Mouse (Mus musculus) regulatory T cell (primary cell): ENCODE data around the gene Kcnt1.
"Not testable (repeated sequence)": the region's sequence is repeated elsewhere in the genome, so short reads cannot be mapped to it uniquely, and the experiment has no call there.

Experiments used
- in situ Hi-C: fragments of 300-600 bp; cut with MboI, MseI; formaldehyde crosslinking; loops from one replicate; pipeline ENCODE4 v1.15.1; 2025; ENCODE audit warnings: high pct_unique_total_duplicates

Kcnt1 gene

DNA sequence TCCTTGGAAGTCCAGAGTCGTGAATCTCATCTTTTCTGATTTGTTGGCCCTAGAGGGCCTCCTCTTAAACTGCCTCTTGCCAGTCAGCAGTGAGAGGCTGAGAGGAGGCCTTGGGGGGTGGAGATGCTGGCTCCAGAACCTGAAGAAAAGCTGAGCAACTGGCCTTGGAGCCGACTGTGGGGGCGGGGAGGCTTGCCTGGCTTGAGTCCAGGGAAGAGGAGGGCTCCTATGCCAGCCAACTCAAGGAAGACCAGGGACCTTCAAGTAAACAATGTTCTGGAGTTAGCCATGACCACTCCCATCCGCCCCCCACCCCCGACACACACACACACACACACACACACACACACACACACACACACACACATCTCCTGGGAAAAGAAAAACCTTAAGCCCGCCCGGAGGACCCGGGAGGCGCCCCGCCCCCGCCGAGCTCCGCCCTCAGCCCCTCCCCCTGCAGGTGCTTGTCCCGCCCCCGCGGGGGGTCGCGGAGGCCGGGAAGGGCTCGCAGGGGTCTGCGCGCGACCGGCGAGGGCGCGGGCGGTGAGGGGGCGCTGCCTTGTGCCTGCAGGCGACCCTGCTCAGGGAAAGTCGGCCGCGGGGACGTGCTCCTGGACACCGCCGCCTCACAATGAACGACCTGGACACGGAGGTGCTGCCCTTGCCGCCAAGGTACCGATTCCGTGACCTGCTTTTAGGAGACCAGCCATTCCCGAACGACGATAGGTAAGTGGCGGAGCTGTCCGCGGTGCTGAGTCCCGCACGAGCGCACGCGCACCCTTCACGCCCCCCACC lies at the start of gene Kcnt1:
Gene Kcnt1, plus strand, starts transcription at position 398 of the 795 bp plus-strand sequence.
- in situ Hi-C loops: no loop called here

- in situ Hi-C loops: not testable (repeated sequence)
Measured at GRCm38 (mm10) chr2:25815748-25816147, 47.8 kb upstream of the Kcnt1 start, which contains the start of gene Glt6d1. Glt6d1 (minus strand) TSS chr2:25815848.

DNA sequence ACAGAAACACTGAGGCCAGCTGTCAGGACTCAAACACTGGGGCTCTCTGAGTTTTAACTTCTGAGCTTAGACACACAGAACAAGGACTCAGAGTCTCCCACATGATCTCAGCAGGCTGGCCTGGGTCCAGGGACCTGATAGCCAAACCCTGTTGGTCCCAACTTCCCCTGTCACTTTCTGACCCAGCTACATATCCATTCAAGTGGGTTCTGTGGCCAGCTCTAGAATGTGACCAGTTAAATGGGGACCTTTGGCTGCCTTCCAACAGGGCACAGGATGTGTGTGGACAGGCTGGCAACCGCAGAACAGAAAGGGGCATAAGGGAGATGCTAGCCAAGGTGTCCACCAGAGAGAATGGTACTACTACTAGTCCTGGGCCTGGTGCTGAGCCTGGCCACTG lies 40.7 kb upstream of the Kcnt1 start, which contains the start of gene Lcn9:
Gene Lcn9, plus strand, starts transcription at position 348 of the 400 bp plus-strand sequence.
- in situ Hi-C loops: no loop called here

GRCm38 (mm10) chr2:25824751-25825150 lies 38.8 kb upstream of the Kcnt1 start:
- in situ Hi-C loops: loop anchor here (5.0 kb wide), 2 partner anchors 172 to 952 kb away; partner anchors contain the start of gene Lcn8

DNA sequence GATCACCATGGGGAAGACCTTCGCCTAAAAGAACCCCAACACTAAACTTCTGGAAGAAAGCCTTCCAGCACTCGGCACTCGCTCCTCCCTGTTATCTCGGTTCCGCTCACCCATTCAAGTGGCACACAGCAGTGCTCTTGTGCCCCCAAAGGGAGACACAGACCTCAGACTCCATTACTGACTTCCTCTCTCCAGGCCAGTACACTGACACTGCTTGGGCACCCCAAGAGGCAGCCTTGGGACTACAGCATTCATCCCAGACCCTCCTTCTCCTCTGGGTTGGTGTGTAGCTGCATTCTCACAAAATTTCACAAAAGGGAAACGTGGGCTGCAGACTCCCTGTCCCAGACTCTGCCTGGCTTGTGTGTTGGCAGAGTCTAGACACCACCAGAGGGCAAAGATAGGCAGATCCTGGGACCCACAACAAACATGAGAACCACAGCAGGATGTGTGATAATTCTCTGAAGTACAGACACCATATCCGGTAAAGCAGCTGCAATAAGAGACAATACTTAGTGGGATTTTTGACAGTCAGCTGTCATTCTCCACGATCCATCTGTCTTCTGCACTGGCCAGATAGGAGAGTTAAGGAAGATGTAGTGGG lies 35.1 kb upstream of the Kcnt1 start:
- in situ Hi-C loops: loop anchor here (5.0 kb wide), 2 partner anchors 176 to 956 kb away; partner anchors contain the start of gene Lcn8

GRCm38 (mm10) chr2:25830786-25831185 lies 32.7 kb upstream of the Kcnt1 start:
- in situ Hi-C loops: loop anchor here (5.0 kb wide), 1 partner anchor 93 kb away; the partner anchor contains the start of gene Obp2b

DNA sequence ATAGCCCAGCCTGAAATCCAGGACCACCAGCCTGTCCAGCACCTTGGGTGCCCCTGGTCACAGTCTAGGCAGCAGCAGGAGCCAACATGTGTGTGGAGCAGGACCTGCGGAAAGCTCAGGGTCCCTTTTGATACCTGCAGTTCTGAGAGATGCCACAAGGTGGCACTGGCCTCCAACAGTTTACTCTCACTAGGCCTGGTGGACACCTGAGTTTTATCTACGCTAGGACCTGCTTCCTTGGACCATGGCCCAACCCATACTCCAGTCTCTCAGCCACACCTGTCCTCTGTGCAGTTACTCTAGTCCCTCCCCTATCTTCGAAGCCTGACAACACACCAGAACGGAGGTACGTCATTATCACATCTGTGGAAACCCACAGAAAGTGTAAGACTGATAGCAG lies 27.2 kb upstream of the Kcnt1 start:
- in situ Hi-C loops: no loop called here

DNA sequence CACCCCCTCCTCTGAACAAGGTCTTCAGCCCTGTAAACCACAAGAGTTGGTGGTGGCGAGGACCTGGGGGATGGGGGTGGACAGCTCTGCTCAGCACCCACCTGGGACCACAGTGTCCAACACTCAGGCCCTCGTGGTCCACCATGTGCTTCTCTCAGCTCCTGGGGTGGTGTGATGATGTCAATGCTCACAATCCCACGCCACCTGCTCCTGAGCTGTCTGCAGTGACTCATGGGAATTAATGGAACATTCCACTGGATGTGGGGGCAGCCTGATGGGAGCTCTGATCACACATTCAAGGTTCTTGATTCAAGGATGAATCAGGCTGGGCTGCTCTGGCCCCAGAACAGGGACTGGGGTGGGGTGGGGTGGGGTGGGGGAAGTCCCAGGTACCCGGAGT lies 21.4 kb upstream of the Kcnt1 start:
- in situ Hi-C loops: no loop called here

DNA sequence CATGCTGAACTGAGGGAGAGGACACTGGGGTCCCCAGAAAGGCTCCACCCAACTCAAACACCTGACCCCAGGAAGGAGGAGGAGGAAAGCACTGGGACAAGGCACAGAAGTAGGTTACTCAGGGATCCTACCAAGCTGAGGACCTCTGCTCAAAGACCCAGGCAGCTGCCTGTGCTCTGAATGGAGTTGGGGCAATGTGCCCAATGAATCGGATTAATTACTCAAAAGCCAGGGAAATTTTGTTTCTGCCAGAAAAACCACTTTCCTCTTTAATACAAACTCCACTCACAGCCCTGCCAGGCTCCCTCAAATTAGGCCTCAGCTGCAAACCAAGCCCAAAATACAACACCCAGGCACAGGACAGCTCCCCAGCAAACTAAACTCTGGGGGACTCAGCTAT lies 20.8 kb upstream of the Kcnt1 start:
- in situ Hi-C loops: no loop called here

DNA sequence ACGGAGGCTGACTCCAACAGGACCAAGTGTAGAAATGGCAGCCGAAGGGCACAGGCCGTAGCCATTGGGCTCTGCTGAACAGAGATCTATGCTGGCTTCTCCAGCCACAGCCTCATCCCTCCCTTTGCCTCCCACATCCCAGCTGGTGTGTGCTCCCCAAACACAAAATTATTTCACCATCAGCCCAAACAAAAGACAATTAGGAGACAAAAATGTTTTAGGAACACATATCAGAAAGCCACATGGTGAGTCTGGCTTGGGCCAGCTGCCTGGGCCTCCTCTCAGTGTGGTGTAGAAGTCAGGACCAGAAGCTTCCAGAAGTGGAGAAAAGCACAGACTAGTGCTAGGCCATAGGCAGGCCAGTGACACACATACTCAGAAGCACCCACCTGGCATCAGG lies 19.4 kb upstream of the Kcnt1 start:
- in situ Hi-C loops: no loop called here

DNA sequence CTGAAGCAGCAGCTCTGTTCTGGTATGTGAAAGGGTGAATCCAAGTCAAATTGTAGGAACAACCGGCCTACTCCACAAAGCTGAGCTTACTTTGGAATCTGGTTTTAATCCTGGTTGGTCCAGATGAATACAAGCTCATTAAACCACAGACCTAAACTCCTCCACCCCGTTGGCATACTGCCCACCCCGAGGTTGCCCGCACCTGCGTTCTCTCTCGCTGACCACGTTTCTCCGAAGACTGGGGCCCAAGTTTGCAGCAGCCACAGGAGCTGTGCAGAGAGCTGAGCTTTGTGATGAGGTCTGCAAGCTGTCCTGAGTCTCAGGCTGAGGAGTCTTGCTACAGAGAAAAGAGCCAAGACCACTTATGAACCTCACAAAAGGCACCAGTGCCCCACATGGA lies 17.0 kb upstream of the Kcnt1 start:
- in situ Hi-C loops: no loop called here

DNA sequence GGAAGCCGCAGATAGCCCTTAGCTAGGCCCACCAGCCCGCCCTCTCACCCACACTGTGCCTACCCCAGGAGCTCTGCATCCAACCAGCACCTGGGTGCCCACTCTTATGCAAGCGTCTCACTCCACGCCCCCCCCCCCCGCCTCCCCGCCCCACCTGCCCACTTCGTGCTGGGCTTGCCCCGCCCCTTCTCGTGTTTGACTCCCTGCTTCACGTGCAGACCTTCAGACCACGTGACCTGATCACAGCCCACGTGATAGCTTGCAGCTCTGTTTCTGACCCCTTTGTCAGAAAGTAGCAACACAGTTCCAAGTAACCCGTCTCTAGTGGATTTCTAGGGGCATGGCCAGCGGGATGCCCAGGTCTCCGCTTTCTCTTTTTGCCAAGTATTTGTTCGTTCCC lies 16.3 kb upstream of the Kcnt1 start, which contains the start of gene Sohlh1:
Gene Sohlh1, minus strand, starts transcription at position 23 of the 400 bp plus-strand sequence.
- in situ Hi-C loops: no loop called here

DNA sequence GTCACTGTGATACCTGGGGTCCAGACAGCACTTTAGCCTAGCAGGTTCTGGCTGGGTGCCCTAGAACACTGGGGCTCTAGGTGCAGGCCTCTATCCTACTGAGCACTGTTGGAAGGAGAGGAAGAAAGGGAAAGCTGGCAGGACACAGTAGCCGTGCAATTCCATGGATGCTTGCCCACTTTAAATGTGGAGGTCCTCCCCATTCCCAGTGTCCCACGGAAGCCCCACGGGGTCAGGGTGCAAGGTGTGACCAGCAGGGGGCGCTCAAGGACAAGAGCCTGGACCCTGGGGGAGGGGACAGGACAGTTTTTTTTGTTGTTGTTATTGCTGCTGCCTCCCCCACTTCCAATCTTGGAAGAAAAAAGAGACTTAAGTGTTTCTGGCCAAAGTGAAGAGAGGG lies 13.2 kb upstream of the Kcnt1 start:
- in situ Hi-C loops: no loop called here

DNA sequence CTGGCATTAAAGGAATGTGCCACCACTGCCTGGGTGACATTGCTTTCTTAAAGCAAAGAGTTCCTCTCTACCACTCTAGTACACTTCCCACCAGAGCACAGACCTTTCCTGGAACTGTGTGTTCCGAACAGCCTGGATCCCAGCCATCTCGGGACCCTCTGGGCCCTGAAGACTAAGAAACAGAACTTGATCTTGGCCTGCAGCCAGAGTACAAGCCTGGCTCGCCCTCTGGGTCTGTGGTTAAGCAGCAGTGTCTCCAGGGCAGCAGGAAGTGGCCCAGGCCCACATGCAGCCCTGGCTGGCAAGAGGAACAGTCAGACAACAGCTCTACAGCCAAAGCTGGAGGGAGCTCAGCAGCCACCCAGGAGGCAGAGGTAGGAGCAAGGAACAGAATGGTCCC lies 10.9 kb upstream of the Kcnt1 start:
- in situ Hi-C loops: no loop called here

- in situ Hi-C loops: no loop called here
Measured at GRCm38 (mm10) chr2:25853998-25854397, 9.5 kb upstream of the Kcnt1 start.

DNA sequence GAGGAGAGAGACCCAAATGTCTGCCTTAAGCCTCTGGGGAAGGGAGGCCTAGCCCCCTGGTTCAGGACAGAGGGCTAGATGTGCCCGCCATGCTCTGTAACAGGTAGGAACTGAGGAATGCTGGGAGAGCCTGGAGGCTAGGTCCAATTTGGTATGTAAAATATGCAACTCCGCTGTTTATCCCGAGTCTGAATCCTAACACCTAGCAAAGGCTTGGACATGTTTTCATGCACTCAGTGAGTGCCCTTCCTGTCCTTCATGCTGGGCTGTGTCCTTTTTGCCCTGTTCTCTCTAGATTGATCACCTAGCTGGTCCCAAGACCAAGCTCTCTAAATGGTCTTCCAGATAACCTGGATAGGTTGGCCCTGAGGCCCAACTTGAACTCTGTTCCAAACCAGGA lies 3.6 kb upstream of the Kcnt1 start:
- in situ Hi-C loops: no loop called here

DNA sequence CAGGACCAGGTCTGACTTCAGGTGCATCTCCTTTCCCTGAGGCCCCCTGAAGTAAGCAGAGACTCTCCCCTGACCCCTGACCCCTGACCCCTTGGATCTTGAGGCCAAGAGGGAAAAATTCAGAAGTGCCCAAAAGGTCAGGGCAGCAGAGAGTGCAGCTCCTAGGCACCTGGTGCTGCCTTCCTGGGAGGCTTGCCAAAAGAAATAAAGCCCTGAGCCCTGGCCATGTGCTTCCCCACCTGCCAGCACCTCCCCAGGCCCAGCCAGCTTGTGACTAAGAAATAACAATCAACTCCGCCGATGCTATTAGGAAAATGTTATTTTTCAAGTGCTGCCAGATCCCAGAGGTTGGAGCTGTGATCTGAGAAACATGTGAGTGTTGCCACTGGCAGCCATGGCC lies 1.5 kb upstream of the Kcnt1 start:
- in situ Hi-C loops: no loop called here

- in situ Hi-C loops: no loop called here
Measured at GRCm38 (mm10) chr2:25862696-25863270, 751 bp upstream of the Kcnt1 start.

- in situ Hi-C loops: no loop called here
Measured at GRCm38 (mm10) chr2:25864230-25864629, 696 bp downstream of the Kcnt1 start.

DNA sequence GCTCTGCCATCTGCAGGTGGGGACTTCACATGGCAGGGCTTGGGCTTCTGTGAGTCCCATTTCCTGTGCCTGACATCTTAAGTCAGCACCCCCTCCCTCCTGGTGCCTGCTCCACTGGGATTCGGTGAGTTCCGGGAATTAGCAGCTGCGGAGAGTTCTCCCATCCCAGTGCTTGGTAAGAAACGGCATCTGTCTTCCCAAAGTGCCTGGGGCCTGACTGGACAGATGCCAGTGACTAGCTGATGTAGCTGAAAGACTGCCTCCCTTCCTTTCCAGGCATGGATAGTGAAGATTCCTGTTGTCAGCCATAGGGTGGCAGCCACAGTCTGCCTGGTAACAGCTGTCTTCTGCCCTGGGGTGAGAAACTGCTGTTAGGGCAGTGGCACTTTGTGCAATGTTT lies 1.9 kb downstream of the Kcnt1 start:
- in situ Hi-C loops: no loop called here

DNA sequence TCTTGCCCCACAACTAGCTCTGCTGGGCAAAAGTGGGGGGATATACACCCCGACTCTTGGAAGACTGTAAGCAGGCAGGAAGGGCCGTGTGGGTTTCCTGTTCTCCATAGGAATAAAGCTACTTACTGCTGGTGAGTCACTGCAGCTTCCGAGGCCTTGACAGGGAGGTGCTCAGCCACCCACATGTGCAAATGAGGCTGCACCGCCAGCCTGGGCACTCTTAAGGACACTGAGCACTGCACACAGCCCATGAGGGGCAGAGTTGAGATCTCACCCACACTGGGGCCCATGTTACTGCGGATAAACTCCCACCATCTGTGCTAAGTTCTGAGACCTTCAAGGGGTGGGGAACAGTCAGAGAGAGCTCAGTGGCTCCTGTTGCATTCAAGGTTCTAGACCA lies 3.1 kb downstream of the Kcnt1 start:
- in situ Hi-C loops: no loop called here

- in situ Hi-C loops: no loop called here
Measured at GRCm38 (mm10) chr2:25877250-25877735, 13.8 kb downstream of the Kcnt1 start.
